Comparison of ENCODE assay signal across 17 mouse cellular contexts in the genomic region with DNA sequence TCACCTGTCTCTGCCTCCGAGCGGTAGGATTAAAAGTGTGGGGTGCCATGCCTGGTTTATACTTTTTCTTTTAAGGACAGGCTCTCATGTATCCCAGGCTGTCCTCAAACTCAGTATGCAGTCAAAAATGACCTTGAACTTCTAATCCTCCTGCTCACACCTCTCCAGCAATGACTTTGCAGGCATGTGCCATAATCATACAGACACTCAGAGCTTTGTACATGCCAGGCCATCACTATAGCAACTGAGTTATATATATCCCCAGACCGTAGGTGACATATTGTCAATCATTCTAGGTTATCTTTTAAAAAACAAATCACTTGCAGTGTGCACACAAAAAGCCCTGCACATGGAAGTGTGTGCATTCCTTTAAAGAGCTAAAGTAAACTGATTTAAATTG. TPM values are rescaled to one million over a fixed set of nuclear protein-coding genes. Genes with fewer than 3 reads are reported as not detected.
A peak's percentile ranks its signal among the peaks of the same experiment; 100 is the strongest.
DNase-seq lines count a peak whose midpoint lies in the region; ATAC-seq and TF ChIP-seq lines count a peak whose summit lies in the region.
"Had no signal": no experiment of that assay in that cellular context is flagged by ENCODE, and none has a peak within 500 bp of the region (broad histone marks: within the 10 kb centered on the region; RNA-seq: fewer than 3 reads in every experiment).

No protein-coding gene starts in this region.

- no peak for ATAC-seq in liver, postnatal 0 days
- ATAC-seq in liver, embryonic 12.5 days = no peak
- ATAC-seq in stomach, embryonic 16.5 days (ENCODE audit: insufficient read depth, low FRiP score) = no peak
- ATAC-seq: forebrain, embryonic 16.5 days had no signal

- 63% methylated on average over 3 of the region's 3 CpGs for WGBS in liver, postnatal 0 days (ENCODE audit: insufficient replicate concordance)
- WGBS in liver, embryonic 12.5 days (ENCODE audit: insufficient replicate concordance) = 75% methylated on average over 3 of the region's 3 CpGs
- WGBS in stomach, embryonic 16.5 days = 81% methylated on average over 3 of the region's 3 CpGs

- TF ChIP-seq POLR2A in embryonic fibroblast, embryonic 13.5 days (IDR thresholded peaks at IDR 0.05; ENCODE audit: low read depth, low read length) = no peak

- no peaks in the 10 kb centered on the region for H3K4me1 ChIP-seq in liver, postnatal 0 days (ENCODE audit: insufficient read depth)
- no peaks in the 10 kb centered on the region for H3K4me1 ChIP-seq in liver, embryonic 12.5 days
- H3K4me1 ChIP-seq in embryonic fibroblast, embryonic 13.5 days (ENCODE audit: control insufficient read depth, insufficient read depth, low read length) = peaks cover 2% of the 10 kb centered on the region; the same call in 1 of the 2 replicates
- no peaks in the 10 kb centered on the region for H3K4me1 ChIP-seq in stomach, embryonic 16.5 days (ENCODE audit: control insufficient read depth, insufficient read depth, low read length)
- H3K4me1 ChIP-seq: neural tube, embryonic 13.5 days had no signal

- no peak for TF ChIP-seq EP300 in liver, postnatal 0 days (IDR thresholded peaks at IDR 0.05; ENCODE audit: low read depth)

- no peaks in the 10 kb centered on the region; the same call in 1 of the 2 replicates for H3K27me3 ChIP-seq in liver, postnatal 0 days (ENCODE audit: insufficient read depth, low read length)
- H3K27me3 ChIP-seq in liver, embryonic 12.5 days (replicated peaks) = 0 out of 2 replicates have a peak, but pooled peaks cover 3% of the 10 kb centered on the region
- peaks cover 5% of the 10 kb centered on the region; the same call in 1 of the 2 replicates for H3K27me3 ChIP-seq in stomach, embryonic 16.5 days (ENCODE audit: control insufficient read depth, insufficient read depth, low read length)

- TF ChIP-seq CTCF in gastrocnemius, adult 2 months (IDR thresholded peaks at IDR 0.05) = no peak
- TF ChIP-seq CTCF in liver, postnatal 0 days (IDR thresholded peaks at IDR 0.05; ENCODE audit: low read depth) = no peak
- TF ChIP-seq CTCF in embryonic fibroblast, embryonic 13.5 days (IDR thresholded peaks at IDR 0.05; ENCODE audit: borderline replicate concordance, insufficient read depth, low read length) = no peak

- DNase-seq in gastrocnemius, adult 2 months = no peak
- DNase-seq in gastrocnemius, adult 18-20 months (ENCODE audit: low spot score) = no peak
- DNase-seq in liver, postnatal 0 days = no peak
- DNase-seq in cerebellum, postnatal 4 days (ENCODE audit: low spot score in 2 of 2) = no peak
- no peak for DNase-seq in urinary bladder, adult 2 months (ENCODE audit: low spot score)
- DNase-seq: cerebellum, adult 2 months; kidney, adult 8-10 months; kidney, postnatal 4 days; layer of hippocampus, postnatal 36 days; left cerebral cortex, postnatal 4 days; retina, postnatal 1 day had no signal

- no peaks in the 10 kb centered on the region for H3K9me3 ChIP-seq in liver, postnatal 0 days (ENCODE audit: low read length)
- no peaks in the 10 kb centered on the region for H3K9me3 ChIP-seq in liver, embryonic 12.5 days (replicated peaks)
- H3K9me3 ChIP-seq in stomach, embryonic 16.5 days (replicated peaks; ENCODE audit: control insufficient read depth, low read length) = no peaks in the 10 kb centered on the region
- H3K9me3 ChIP-seq: neural tube, embryonic 13.5 days had no signal

- H3K4me3 ChIP-seq in gastrocnemius, adult 2 months = no peak overlapping the region
- H3K4me3 ChIP-seq in liver, postnatal 0 days (ENCODE audit: low read depth, low read length) = no peak overlapping the region
- H3K4me3 ChIP-seq in liver, embryonic 12.5 days = no peak overlapping the region
- no peak overlapping the region for H3K4me3 ChIP-seq in embryonic fibroblast, embryonic 13.5 days (ENCODE audit: insufficient read depth, low read length)
- H3K4me3 ChIP-seq in stomach, embryonic 16.5 days (replicated peaks; ENCODE audit: low read length) = no peak overlapping the region
- H3K4me3 ChIP-seq: neural tube, embryonic 13.5 days had no signal

- H3K9ac ChIP-seq in liver, postnatal 0 days (replicated peaks) = no peak overlapping the region
- H3K9ac ChIP-seq in liver, embryonic 12.5 days = no peak overlapping the region
- no peak overlapping the region for H3K9ac ChIP-seq in stomach, embryonic 16.5 days (ENCODE audit: low read length)
- H3K9ac ChIP-seq: neural tube, embryonic 13.5 days had no signal

- no peak overlapping the region for H3K4me2 ChIP-seq in liver, postnatal 0 days (ENCODE audit: low read depth, low read length)
- no peak overlapping the region for H3K4me2 ChIP-seq in liver, embryonic 12.5 days
- H3K4me2 ChIP-seq in stomach, embryonic 16.5 days (ENCODE audit: low read depth, low read length) = no peak overlapping the region
- H3K4me2 ChIP-seq: liver, embryonic 11.5 days; neural tube, embryonic 13.5 days had no signal

- intact Hi-C loops in gastrocnemius, adult 2 months (cut with DNase I) = no loop called here

- H3K36me3 ChIP-seq in liver, postnatal 0 days (replicated peaks; ENCODE audit: insufficient read depth, low read length) = no peaks in the 10 kb centered on the region
- H3K36me3 ChIP-seq in liver, embryonic 12.5 days = no peaks in the 10 kb centered on the region
- no peaks in the 10 kb centered on the region for H3K36me3 ChIP-seq in stomach, embryonic 16.5 days (ENCODE audit: control insufficient read depth, insufficient read depth, low read length)
- H3K36me3 ChIP-seq: neural tube, embryonic 13.5 days had no signal

- peak overlapping the region; percentile 38 for H3K27ac ChIP-seq in gastrocnemius, adult 2 months
- H3K27ac ChIP-seq in liver, postnatal 0 days (ENCODE audit: low read depth) = 0 out of 2 replicates have a peak overlapping the region, but pooled peaks have one; percentile 67
- no peak overlapping the region for H3K27ac ChIP-seq in liver, embryonic 12.5 days
- H3K27ac ChIP-seq in embryonic fibroblast, embryonic 13.5 days (ENCODE audit: insufficient read depth, low read length) = peak overlapping the region; percentile 34; the same call in 1 of the 2 replicates
- H3K27ac ChIP-seq in stomach, embryonic 16.5 days (ENCODE audit: low read length) = peak overlapping the region; percentile 53; the same call in 1 of the 2 replicates
- H3K27ac ChIP-seq: neural tube, embryonic 13.5 days had no signal

RNA-seq across cellular contexts. Expression of a gene that starts 29.6 kb away (rescaled TPM):
- total RNA-seq in gastrocnemius, adult 2 months (2021) = 100 to 1,000 TPM; 120 to 207 TPM
- 100 to 1,000 TPM; 127 to 178 TPM for total RNA-seq in gastrocnemius, adult 18-20 months (2021)
- 1,722 and 1,837 TPM in 2 replicates for polyA plus RNA-seq in liver, postnatal 0 days (2015; fragmentation: Nextera tagmentation; extraction: Ambion mirVana)
- polyA plus RNA-seq in liver, embryonic 12.5 days (2016; fragmentation: Nextera tagmentation; extraction: Ambion mirVana) = 1,414 and 1,473 TPM in 2 replicates
- 2,205 and 2,784 TPM in 2 replicates for polyA plus RNA-seq in embryonic fibroblast, embryonic 13.5 days (2011; ENCODE audit: insufficient read length, low read depth, missing spikeins)
- 5,589 and 6,437 TPM in 2 replicates for polyA plus RNA-seq in stomach, embryonic 16.5 days (2015; fragmentation: Nextera tagmentation; extraction: Ambion mirVana)
- polyA plus RNA-seq in urinary bladder, adult 2 months (2012; rRNA removed) = 4,214 and 4,914 TPM in 2 replicates
